Mouse (Mus musculus) liver, embryonic 14.5 days (tissue): ENCODE results near the gene Patj.

Source experiments
- CTCF ChIP-seq: IDR thresholded peaks from 2 replicates; pipeline ENCODE4 v1.5.1; 2016; ENCODE audit warnings: antibody characterized with exemption, low read depth, control low read depth
- EP300 ChIP-seq: IDR thresholded peaks from 2 replicates; pipeline ENCODE4 v1.6.1; 2016; ENCODE audit warnings: antibody characterized with exemption, low read depth

GRCm38 (mm10) chr4:98619199-98619598 lies 223.6 kb downstream of the Patj start:
- TF ChIP-seq CTCF, result no peak
- TF ChIP-seq EP300, result no peak
